Mouse (Mus musculus): ENCODE measurements at regions not wholly inside any gene's neighbourhood (a gene's known extent, or its start where the extent isn't known, plus 50 kb on each side); places are given as distances from the start of the nearest gene placed in this dataset.

DNA sequence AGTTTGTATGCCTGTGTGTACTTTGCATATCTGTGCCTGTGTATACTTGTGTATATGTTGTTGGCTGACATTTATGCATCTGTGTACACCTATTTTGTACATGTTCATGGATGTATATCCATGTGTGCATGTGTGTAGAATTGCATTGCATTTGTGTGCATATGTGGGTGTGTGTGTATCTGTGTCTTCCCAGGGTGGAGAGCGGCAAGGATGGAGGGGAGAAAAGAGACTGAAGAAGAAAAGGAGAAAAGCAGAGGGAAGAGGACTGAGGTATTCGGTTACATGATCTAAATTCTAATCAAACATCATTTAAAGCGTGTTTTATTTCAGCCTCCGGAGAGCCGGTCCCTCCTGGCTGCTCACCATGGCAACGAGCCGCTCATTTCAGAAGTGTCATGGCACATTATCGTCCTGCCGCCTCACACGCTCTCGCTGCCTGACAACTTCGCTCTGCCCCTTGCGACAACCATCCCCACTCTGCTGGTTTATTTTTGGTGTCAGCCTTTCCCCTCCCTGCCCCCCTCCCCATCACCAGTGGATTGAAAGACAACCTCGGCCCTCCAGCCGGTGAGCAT lies 58.6 kb downstream of the Mrm1 start:
- ATAC-seq (replicated peaks; ENCODE audit: insufficient number of reproducible peaks, low FRiP score, low TSS enrichment, poor library complexity, severe bottlenecking): no peak

DNA sequence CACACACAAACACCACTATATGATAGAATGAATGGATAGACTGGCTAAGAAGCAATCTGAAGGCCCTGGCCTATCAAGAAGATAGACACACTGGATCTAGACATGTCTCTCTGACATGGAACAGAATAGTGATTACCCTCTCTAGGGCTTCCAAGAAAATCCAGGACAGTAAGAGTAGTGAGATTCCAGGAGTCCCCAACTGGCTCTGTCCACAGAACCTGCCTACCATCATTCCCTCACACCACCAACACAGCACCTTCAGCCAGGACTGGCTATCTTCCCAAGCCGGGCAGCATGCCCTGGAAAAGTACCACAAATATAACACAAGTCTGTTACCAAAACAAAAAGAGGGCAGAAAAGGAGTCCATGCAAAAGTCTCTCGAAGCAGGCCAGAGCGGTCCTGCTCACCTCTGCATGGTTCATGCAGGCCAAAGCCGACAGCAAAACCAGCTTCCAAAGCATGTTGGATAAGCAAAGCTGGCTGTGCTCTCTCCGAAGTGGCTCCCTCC lies 59.8 kb downstream of the Mrm1 start:
- ATAC-seq (replicated peaks; ENCODE audit: insufficient number of reproducible peaks, low FRiP score, low TSS enrichment, poor library complexity, severe bottlenecking): no peak

DNA sequence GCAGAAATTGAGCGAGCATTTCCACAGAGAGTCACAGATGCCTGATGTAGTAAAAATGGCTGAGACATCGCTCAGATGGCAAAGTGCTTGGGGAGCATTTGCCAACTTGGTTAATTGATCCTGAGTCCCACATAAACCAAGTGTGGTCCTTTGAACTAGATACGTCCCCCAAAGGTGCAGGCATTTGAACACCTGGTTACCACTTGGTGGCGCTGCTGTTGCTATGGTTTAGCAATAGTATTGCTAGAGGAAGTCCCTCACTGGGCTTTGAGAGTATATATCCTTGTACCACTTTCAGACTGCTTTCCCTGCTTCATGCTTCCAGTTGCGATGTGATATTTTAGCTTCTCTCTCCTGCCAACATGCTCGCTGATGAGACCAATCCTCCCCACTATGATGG lies 67.3 kb downstream of the Mrm1 start:
- ATAC-seq (replicated peaks; ENCODE audit: insufficient number of reproducible peaks, low FRiP score, low TSS enrichment, poor library complexity, severe bottlenecking): no peak

DNA sequence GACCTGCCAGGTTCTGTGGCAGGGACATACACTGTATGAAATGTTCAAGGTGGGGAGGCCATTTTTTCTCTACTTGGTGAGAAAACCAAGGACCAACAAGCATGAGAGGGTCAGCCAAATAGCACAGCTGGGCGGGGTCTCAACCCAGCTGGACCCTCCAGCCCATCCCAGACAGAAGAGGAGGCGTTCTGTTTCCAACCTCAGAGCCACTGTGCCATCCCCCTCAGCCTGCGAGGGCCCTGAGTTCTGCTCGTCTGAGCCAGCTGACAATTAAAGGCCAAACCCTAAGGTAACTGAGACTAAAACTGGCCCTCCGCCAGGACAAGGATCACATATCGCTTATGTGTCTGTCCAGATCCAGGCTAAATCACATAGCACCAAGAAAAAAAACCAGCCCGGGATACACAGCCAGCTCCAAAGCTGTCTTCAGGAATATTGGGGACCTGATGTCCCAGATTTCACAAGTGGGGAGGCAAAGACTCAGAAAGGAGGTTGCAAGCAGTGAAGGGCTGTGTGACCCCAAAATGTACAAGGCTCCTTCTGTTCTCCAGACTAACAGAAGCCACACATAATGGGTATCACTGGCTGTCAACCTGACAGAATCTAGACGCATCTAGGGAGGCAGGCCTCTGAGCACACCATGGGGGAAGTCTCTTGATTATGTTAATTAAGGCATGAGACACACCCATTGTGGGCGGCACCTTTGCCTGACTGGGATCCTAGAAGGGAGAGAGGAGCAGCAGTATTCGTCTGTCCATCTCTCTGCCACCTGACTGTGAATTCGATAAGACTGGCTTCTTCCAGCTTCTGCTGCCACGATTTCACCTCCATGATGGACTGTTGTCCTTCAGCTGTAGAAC lies 69.6 kb downstream of the Mrm1 start:
- ATAC-seq (replicated peaks; ENCODE audit: insufficient number of reproducible peaks, low FRiP score, low TSS enrichment, poor library complexity, severe bottlenecking): no peak

DNA sequence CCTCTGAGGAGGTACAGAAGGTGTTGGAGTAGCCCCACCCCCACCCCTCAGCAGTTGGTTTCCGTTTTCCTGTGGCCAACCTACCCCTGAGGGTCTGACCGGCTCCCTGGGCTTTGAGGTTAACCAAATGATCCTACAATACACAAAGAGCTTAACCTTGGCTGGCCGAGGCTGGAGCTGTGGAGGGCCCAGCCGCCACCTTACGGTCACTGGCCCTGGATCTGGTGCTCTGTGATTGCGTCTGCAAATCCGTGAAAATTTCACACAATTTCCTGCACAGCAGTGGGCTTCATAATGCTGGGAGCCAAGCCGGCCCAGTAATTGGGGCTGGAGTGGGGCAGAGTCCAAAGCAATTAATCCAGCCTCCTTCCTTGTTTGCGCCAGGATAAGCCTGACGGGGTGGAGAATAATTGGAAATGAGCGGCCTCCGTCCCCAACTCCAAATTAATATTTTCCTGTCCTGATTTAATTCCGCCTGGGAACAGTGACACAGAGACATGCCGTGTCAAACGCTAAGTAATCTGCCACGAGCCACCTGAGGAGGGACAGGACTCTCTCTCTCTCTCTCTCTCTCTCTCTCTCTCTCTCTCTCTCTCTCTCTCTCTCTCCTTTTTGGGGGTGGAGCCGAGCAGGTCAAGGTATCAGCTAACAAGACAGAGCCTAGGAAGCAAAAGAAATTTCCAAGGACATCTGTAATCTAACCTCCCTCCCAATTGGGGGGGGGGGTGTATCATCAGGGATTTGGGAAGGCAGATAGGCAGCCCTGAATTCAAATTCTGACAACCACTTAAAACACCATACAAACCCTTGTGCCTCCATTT lies 80.3 kb downstream of the Mrm1 start:
- no peak for ATAC-seq (replicated peaks; ENCODE audit: insufficient number of reproducible peaks, low FRiP score, low TSS enrichment, poor library complexity, severe bottlenecking)

DNA sequence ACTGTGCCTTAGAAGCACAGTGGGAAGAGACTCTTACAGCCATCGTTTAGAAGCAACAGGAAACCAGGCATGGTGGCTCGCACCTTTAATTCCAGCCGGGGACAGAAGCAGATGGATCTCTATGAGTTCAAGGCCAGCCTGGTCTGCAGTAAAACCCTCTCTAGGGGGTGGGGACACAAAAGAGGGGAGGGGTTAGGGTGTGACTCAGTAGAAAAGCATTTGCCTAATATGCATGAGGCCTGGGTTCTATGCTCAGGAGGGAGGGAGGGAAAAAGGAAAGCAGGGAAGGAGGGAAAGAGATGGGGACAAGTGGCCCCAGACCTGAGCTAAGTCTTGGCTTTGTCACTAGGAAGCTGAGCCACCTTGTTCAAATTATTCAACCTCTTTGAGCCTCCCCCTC lies 81.2 kb downstream of the Mrm1 start:
- ATAC-seq (replicated peaks; ENCODE audit: insufficient number of reproducible peaks, low FRiP score, low TSS enrichment, poor library complexity, severe bottlenecking): no peak

DNA sequence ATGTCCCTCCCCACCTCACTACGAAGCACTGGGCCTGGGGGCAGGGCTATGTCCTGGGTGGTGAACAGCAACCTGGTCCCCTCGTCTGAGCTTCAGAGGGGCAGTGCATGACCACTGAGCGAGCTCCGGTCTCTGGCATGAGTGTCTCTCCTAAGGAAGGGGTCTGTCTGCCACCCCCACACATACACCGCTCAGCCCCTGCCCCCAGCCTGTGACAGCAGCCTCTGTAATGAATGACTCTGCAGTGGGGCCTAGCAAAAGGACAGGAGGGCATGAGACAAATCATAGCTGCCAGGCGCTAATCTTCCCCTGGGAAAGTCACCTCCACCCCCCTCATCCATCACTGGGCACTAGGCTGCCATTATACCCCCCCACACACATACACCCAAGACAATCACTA lies 87.4 kb downstream of the Mrm1 start:
- ATAC-seq (replicated peaks; ENCODE audit: insufficient number of reproducible peaks, low FRiP score, low TSS enrichment, poor library complexity, severe bottlenecking): no peak

DNA sequence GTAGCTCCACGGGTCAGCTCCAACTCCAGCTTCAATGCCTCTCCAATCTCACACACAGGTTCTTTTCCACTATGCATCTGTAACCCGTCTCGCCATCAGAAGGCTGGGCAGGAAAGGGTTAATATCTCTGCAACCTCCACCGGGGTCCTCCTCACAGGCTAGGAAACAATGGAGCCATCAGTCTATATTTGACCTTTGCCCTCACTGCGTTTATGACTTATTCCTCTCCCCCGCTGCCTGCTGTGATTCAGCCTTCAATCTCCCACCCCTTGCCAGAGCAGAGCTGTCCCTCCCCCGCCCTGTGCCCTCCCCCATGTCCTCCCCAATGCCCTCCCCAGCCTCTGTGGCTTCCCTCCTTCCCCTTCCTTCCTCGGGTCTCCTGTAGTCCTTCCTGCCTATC lies 89.1 kb downstream of the Mrm1 start:
- no peak for ATAC-seq (replicated peaks; ENCODE audit: insufficient number of reproducible peaks, low FRiP score, low TSS enrichment, poor library complexity, severe bottlenecking)

DNA sequence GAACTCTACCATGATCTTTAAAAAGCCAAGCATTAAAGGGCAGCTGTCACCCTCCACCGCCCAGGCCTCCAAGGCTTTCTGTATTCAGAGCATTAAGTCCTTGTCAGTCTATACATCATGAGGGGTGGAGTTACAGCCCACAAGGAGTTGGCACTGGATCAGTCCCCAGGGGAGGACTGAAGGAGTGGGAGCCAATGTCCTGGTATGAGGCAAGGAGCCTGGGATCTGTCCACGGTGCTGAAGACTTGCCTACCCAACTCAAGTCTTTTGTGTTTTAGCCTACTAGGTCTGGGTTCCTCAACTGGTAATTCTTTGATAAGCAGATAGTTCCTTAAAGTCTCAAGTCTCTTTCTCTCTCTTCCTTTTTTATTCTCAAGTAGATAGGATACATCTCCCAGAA lies 90.1 kb downstream of the Mrm1 start:
- ATAC-seq (replicated peaks; ENCODE audit: insufficient number of reproducible peaks, low FRiP score, low TSS enrichment, poor library complexity, severe bottlenecking): no peak

DNA sequence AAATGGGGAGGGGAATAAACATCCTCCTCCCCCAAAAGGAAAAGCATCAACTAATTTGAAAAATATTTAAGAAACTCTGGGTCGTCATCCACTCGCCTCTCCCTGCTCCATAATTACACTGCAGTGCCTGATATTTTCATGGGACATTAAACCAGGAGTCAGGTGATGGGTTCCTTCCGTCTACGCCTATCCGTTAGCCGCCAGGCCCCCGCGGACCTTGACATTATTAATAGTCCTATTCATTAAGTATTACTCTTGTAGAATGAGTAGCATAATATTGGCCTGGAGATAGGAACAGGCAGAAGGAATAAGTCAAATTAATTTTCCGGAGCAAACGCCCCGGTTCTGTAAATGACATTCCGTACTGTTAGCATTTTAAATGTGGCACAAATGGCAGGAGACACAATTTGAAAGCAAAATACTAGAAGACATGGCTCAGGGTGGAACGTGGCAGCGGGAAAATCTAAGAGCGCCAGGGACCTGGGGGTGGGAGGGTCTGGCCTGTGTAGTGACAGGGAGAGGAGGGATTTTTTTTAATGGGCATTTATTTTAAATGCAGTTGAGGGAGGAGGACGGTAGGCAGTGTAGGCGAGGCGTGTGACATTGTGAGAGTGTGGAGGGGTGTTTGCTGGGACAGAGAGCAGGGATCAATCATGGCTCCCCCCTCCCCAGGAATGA lies 93.2 kb downstream of the Mrm1 start:
- no peak for ATAC-seq (replicated peaks; ENCODE audit: insufficient number of reproducible peaks, low FRiP score, low TSS enrichment, poor library complexity, severe bottlenecking)

DNA sequence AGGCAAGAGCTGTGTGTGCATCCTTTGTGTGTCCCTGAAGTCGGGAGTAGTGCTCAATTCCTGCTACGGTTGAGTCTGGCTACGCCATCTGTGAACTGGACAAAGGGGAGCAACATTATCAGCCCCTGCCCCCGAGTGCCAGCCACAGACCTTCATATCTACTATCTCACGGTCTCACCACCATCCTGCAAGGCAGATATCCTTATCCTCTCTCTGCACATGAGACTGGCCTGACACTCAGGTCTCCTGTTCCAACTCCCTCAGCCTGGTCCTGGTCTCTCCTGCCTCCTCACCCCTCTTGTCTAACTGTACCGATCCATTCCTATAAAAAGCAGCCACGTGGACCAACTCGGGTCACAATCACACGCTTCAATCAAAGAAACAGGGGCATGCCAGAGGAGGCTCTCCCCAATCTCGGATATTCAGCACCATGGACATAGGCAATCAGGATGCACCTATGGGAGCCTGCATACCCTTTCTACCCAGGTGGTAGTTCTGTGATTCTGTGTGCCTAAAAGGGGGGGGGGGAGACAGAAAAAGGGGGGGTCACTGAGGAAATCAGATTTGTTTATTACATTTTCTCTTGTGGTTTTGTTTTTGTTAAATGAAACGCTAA lies 94.0 kb downstream of the Mrm1 start:
- no peak for ATAC-seq (replicated peaks; ENCODE audit: insufficient number of reproducible peaks, low FRiP score, low TSS enrichment, poor library complexity, severe bottlenecking)

DNA sequence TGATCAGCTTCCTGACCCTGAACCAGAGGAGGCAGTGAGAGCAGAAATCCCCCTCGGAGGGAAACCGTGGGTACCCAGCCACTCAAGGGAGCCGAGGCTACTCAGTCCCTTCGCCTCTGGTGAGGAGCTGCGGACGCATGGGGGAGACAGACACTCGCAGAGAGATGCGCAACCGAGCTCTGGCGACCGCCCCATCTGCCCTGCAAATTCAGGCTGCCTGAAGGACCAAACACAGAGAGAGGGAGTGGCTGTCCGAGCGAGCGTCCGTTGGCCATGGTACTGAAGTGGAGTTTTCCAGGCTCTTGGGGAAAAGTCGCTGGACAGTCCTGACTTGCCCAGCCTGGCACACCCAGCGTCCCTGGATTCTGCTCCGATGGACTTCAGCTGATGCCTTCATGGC lies 95.2 kb downstream of the Mrm1 start:
- no peak for ATAC-seq (replicated peaks; ENCODE audit: insufficient number of reproducible peaks, low FRiP score, low TSS enrichment, poor library complexity, severe bottlenecking)

DNA sequence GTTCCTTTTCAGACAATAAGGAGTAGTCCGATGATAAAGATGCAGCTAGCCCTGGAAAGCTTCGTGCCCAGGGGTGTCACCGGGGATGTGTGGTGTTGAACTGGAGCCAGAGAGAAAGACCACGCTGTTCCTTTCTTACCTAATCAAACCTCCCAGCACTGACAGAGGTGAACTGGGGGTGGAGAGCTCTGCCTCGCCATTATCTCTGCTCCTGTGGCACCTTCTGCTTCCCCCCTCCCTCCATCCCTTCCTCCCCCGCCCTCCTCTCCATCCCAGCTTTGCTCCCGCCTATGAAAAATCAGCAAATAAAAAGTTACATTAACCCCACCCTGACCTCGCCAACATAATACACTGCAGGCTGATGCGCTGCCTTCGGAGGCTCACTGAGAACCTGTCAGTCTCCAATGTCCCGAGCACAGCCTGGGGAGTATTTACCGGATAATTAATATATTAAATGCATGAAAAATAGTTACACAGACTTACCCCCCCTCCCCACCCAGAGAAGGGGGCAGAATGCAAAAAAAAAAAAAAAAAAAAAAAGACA lies 96.6 kb downstream of the Mrm1 start:
- no peak for ATAC-seq (replicated peaks; ENCODE audit: insufficient number of reproducible peaks, low FRiP score, low TSS enrichment, poor library complexity, severe bottlenecking)

DNA sequence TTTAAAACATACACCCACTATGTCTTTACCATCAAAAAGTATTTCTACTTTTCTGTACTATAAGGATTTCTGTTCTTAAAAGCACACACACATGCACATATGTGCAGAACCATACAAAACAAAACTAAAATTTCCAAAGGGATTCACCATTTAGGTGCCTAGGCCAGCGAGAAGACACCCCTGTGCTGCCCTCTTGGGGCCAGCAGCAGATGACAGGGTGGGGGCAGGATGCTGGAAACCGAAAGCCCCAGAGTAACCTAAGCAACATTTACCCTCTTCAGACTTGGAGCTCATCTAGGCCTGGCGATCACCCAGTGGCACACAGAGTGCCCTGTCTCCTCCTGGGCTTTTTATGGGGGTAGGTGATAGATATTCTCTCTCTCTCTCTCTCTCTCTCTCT lies 97.3 kb downstream of the Mrm1 start:
- no peak for ATAC-seq (replicated peaks; ENCODE audit: insufficient number of reproducible peaks, low FRiP score, low TSS enrichment, poor library complexity, severe bottlenecking)

DNA sequence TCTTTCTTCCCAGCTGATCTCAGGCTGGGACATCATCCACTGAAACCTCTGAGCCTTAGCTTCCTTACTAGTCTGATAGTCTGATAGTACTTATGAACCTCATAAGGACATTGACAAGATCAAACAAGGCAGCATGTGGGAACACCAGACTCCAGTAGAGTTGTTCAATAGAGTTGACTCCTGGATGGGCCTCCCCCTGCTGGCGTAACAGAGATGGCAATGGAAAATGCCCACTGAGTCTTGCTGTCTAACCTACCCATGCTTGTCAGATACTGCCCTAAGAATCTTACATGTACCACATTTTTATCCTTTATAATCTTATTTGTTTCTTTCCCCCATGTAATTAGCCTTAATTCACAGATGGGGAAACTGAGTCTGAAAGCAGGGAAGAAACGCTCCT lies 98.2 kb downstream of the Mrm1 start:
- ATAC-seq (replicated peaks; ENCODE audit: insufficient number of reproducible peaks, low FRiP score, low TSS enrichment, poor library complexity, severe bottlenecking): no peak

DNA sequence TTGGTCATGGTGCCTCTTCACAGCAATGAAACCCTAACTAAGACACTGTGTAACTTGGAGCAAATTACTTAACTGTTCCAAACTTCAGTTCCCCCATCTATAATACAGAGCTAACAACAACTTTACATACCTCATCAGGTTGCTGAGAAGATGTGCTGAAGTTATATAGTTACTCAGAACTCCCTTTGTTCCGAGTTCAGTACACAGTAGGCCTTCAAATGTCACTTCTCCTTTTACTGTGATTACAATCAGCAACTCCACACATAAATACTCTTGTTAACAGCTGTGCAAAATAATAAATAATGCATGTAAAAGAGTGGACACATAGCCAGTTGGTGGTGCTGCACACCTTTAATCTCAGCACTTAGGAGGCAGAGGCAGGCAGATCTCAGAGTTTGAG lies 99.5 kb downstream of the Mrm1 start:
- no peak for ATAC-seq (replicated peaks; ENCODE audit: insufficient number of reproducible peaks, low FRiP score, low TSS enrichment, poor library complexity, severe bottlenecking)

DNA sequence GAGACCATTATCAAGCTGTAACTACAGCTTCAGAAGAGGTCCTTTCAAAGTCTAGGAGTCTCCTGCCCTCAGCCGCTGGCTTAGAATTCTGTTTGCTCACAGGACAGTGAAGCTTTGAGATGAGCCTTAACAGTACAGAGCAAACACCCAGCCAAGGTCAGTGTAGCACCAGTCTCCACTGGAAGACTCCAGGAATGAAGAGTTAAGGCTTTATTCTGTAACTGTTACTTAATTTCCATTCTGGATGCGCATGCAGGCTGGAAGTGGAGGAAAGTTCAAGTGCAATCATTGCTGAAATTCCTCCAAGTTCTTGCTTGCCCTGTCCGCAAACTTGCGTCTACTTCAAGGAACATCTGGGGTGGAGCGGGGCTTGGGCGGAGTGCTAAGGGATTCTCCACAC lies 106.6 kb downstream of the Mrm1 start:
- no peak for ATAC-seq (replicated peaks; ENCODE audit: insufficient number of reproducible peaks, low FRiP score, low TSS enrichment, poor library complexity, severe bottlenecking)

DNA sequence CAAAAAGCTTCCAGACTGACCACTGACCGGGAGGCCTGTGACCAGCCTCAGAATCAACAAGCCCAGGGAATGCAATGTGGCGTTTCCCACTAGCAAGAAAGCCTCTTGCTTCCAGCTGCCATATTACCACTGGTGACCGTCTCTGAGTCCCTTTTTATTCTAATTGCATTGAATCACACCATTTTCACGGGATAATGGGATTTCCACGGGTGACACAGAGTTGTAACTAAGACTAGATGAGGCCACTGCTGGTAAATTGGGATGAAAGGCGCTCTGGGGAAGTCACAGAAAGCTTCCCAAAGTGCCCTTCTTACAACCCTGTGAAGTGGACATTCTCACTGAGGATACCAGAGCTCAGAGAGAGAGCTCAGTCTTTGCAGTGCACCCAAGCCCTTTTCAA lies 107.4 kb downstream of the Mrm1 start:
- ATAC-seq (replicated peaks; ENCODE audit: insufficient number of reproducible peaks, low FRiP score, low TSS enrichment, poor library complexity, severe bottlenecking): no peak

All from monocyte, adult 5-6 weeks (primary cell).